Mouse (Mus musculus): Measurements from ENCODE around the gene C130050O18Rik. TPM values are rescaled to one million over a fixed set of nuclear protein-coding genes. Genes with fewer than 3 reads are reported as not detected.

Gene C130050O18Rik
- polyA plus RNA-seq, 1 experiment from 2014 or later = 0.18 TPM

DNA sequence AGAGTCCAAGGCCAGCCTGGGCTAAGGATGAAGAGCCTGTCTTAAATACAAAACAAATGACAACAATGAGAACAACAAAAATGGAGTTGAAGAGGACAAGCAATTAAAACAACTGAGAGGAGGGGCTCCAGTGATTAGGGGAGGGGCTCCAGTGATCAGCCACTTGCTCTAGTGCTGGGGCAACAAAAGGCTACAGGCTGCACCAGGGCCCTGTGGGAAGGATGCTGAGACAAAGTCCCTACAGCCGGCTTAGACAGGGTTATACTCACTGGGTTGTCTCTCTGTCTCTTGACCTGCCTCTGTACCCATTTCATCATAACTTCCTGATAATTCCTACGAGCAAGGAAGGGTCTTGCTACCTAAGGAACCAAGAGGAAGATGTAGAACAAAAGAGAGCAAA, 13.0 kb downstream of the C130050O18Rik start:
- Histone ChIP-seq H3K4me1 (peaks cover 26% of the 10 kb centered on the region), H3K9ac (no peak overlapping the region), H3K36me3 (replicated peaks) (no peaks in the 10 kb centered on the region), H3K27ac (peak overlapping the region; percentile 53), H3K4me3 (no peak overlapping the region), H3K27me3 (replicated peaks) (no peaks in the 10 kb centered on the region), H3K4me2 (no peak overlapping the region), H3K9me3 (no peaks in the 10 kb centered on the region)
- no peak for ATAC-seq (replicated peaks)
- 42% methylated on average over 2 of the region's 2 CpGs for WGBS

DNA sequence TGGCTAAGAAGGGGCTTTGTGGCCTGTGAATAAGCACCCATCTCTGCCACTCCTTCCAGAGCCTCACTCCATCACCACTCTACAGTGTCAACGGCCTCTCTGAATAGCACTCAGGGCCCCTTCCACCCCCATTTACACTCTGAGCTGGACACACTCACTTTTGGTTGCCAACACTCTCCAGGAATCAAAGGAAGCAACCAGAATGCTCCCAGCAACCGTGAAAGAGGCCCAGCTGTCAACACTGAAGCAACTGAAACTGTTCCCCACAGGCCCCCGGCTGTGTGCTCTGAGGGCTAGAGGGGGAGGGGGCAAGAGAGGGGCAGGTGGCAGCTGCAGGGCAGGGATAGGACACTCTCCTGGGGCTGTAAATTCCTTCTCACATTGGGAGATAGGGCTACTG, 13.6 kb downstream of the C130050O18Rik start:
- Histone ChIP-seq H3K27me3 (replicated peaks) (no peaks in the 10 kb centered on the region), H3K4me1 (peaks cover 29% of the 10 kb centered on the region), H3K27ac (peak overlapping the region; percentile 53), H3K9ac (no peak overlapping the region), H3K9me3 (no peaks in the 10 kb centered on the region), H3K4me3 (no peak overlapping the region), H3K36me3 (replicated peaks) (no peaks in the 10 kb centered on the region), H3K4me2 (no peak overlapping the region)
- WGBS = 12% methylated on average over 3 of the region's 3 CpGs
- peak; percentile 63 for ATAC-seq (replicated peaks)

DNA sequence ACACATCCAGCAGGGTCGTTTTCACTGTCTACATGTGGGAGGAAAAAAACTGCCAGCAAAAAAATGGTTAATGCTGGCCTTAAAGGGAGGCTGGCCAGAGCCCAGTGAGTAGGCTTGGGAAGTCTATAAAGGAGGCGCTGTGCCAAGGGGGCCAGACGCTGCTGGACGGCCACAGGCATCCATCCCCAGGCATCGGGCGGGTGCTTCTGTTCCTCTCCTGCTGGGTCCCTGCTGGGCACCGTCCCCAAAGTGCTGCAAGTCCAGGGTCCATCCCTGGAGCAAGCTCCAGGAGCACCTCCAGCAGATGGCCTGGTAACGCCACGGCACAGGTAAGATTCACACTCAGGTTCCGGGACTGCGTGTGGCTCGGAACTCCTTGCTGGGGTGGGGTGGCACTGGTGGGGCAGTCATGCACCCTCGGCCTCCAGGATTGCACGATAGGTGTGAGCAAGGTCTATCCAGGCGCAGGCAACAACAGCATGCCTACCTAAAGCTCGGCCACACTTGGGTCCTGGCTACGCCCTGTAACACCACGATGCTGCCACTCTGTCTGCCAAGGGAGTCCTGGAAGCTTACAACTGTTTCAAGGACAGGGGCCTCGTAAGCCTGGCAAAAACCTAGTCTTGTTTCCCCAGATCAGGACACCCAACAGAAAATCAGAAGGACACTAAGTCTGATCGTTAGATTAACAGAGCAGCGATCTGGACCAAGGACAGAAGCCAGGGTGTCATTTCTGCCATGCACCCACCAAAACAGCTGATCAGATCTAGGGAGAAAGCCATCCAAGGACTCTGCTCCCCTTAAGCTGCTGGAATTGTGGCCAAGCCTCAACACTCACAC, 18.2 kb downstream of the C130050O18Rik start, which contains the start of gene Gper1:
TSS of gene Gper1 (plus strand) at position 126 of the 840 bp plus-strand sequence.
- no peaks in the 10 kb centered on the region for H3K27me3 ChIP-seq (replicated peaks)
- H3K27ac ChIP-seq = peak within 1 kb of the TSS; percentile 49
- peak within 1 kb of the TSS; percentile 27 for H3K4me3 ChIP-seq
- peak within 1 kb of the TSS; percentile 19 for H3K9ac ChIP-seq
- H3K4me1 ChIP-seq = peaks cover 34% of the 10 kb centered on the region
- H3K4me2 ChIP-seq = peak within 1 kb of the TSS; percentile 30
- no peak for ATAC-seq (replicated peaks)
- no peaks in the 10 kb centered on the region for H3K36me3 ChIP-seq (replicated peaks)
- 44% methylated on average over 21 of the region's 21 CpGs for WGBS
- no peaks in the 10 kb centered on the region for H3K9me3 ChIP-seq

DNA sequence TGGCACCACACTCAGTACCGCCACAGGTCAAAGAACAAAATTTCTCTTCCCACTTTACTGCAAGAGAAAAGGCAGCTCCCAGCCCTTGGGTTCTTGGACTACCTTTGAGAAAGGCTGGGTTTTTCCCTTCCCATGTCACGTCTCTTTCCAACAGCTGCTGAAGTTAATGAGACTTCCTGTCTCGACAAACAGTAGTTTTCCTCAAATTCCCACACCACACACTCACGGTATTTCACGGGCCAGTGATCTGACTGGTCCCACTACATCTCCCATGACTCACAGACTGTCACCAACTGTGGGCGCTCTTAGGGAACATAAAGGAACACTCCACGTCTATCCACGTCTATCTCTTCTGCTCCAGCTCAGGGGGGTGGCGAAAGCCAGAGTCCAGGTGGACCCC, 20.1 kb downstream of the C130050O18Rik start:
- no peak overlapping the region for H3K4me2 ChIP-seq
- WGBS = 87% methylated on average over 9 of the region's 9 CpGs
- H3K4me3 ChIP-seq = no peak overlapping the region
- no peak overlapping the region for H3K9ac ChIP-seq
- no peaks in the 10 kb centered on the region for H3K9me3 ChIP-seq
- no peaks in the 10 kb centered on the region for H3K36me3 ChIP-seq (replicated peaks)
- no peaks in the 10 kb centered on the region for H3K27me3 ChIP-seq (replicated peaks)
- no peak for ATAC-seq (replicated peaks)
- peaks cover 33% of the 10 kb centered on the region; the same call in 1 of the 2 replicates for H3K4me1 ChIP-seq
- H3K27ac ChIP-seq = no peak overlapping the region

DNA sequence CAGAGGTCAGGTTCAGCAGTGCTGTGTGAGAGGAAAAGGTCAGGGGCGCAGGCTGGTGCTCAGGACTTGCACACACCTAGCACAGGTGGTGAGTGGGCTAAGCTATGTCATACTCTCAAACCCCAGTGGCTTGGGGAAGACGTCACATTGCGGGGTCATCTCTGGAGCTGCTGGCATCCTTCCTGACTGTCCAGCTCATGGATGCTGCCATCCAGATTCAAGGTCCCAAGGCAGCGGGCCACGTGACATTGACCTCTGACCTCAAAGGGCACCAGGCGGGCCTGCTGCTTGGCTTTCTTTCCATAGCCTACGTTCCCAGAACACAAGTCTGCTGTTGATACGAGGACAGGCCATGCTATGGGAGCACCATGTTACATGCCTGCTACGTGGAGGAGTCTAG, 21.9 kb downstream of the C130050O18Rik start:
- no peak for ATAC-seq (replicated peaks)
- Histone ChIP-seq H3K9ac (no peak overlapping the region), H3K4me2 (no peak overlapping the region), H3K27ac (no peak overlapping the region), H3K4me1 (peaks cover 39% of the 10 kb centered on the region), H3K36me3 (replicated peaks) (no peaks in the 10 kb centered on the region), H3K4me3 (no peak overlapping the region), H3K27me3 (replicated peaks) (no peaks in the 10 kb centered on the region), H3K9me3 (no peaks in the 10 kb centered on the region)
- 90% methylated on average over 9 of the region's 9 CpGs for WGBS

DNA sequence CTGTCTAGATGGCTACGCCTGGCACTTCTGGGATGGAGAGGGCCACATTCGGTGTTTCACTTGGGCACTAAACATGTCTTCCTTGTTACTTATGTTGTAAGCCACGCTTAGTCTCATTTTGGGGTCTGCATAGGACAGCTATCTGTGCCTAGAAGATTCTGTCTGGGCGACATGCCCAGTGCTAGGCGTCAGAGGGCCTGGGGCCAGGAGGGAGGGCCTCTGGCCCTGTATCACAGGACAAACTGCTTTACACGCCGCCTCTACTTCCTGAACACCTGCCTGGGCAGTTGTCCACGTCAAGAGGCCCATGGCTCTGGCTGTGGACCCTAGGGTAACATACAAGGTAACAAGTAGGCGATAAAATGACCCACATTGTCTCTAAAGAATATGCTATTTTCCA, 22.9 kb downstream of the C130050O18Rik start:
- Histone ChIP-seq H3K9ac (no peak overlapping the region), H3K4me2 (no peak overlapping the region), H3K27me3 (replicated peaks) (no peaks in the 10 kb centered on the region), H3K36me3 (replicated peaks) (no peaks in the 10 kb centered on the region), H3K4me3 (no peak overlapping the region), H3K9me3 (no peaks in the 10 kb centered on the region), H3K4me1 (peaks cover 33% of the 10 kb centered on the region), H3K27ac (no peak overlapping the region)
- 82% methylated on average over 9 of the region's 9 CpGs for WGBS
- no peak for ATAC-seq (replicated peaks)

DNA sequence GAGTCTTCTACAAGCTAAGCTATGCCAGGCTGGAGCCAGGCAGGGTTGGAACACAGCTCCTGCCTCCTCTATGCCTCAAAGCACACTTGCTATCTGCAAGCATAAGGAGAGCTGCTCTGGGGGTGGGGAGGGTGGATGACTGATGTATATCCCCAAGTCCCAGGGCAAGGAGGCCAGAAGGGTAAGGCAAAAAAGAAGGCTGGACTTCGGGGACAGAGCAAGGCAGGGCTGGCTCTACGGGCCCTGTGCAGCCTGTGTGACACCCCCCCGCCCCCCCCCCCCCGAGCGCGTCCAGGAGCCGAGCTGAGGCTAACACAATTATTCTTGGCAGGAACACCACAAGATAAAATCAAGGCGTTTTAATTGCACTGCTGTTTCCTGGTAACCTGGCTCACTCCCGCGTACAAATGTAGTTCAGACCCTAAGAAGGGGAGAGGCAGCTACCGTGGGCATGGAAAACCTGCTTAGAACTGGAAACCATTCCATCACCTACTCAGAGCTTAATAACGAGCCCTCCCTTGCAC, 24.8 kb downstream of the C130050O18Rik start:
- ATAC-seq (replicated peaks) = no peak
- 28% methylated on average over 12 of the region's 12 CpGs for WGBS
- Histone ChIP-seq H3K27me3 (replicated peaks) (no peaks in the 10 kb centered on the region), H3K9ac (no peak overlapping the region), H3K4me1 (peaks cover 33% of the 10 kb centered on the region), H3K27ac (peak overlapping the region; percentile 42), H3K4me3 (no peak overlapping the region), H3K4me2 (no peak overlapping the region), H3K9me3 (no peaks in the 10 kb centered on the region), H3K36me3 (replicated peaks) (no peaks in the 10 kb centered on the region)

DNA sequence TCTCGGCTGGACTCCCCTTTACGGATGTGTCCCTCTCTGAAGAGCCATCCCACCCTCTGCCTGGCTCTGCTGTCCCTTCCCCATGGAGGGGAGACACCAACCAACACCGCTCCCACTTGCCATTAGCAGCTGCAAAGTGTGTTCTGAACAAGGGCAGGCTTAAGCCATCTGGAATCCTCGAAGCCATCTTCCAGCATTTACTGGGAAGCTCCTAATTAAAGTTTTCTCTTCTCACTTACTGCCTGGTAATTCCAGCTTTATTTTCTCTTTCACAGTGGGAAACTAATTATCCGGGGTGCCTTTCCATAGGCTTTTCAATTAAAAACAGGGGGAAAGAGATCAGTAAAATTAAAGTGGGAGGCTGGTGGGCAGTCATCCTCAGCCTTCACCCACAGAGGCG, 27.3 kb downstream of the C130050O18Rik start:
- no peak for ATAC-seq (replicated peaks)
- no peaks in the 10 kb centered on the region for H3K27me3 ChIP-seq (replicated peaks)
- no peaks in the 10 kb centered on the region for H3K9me3 ChIP-seq
- no peaks in the 10 kb centered on the region for H3K36me3 ChIP-seq (replicated peaks)
- no peak overlapping the region for H3K4me3 ChIP-seq
- H3K4me1 ChIP-seq = peaks cover 45% of the 10 kb centered on the region
- no peak overlapping the region for H3K4me2 ChIP-seq
- H3K9ac ChIP-seq = no peak overlapping the region
- WGBS = 37% methylated on average over 6 of the region's 6 CpGs
- H3K27ac ChIP-seq = 0 out of 2 replicates have a peak overlapping the region, but pooled peaks have one; percentile 1

DNA sequence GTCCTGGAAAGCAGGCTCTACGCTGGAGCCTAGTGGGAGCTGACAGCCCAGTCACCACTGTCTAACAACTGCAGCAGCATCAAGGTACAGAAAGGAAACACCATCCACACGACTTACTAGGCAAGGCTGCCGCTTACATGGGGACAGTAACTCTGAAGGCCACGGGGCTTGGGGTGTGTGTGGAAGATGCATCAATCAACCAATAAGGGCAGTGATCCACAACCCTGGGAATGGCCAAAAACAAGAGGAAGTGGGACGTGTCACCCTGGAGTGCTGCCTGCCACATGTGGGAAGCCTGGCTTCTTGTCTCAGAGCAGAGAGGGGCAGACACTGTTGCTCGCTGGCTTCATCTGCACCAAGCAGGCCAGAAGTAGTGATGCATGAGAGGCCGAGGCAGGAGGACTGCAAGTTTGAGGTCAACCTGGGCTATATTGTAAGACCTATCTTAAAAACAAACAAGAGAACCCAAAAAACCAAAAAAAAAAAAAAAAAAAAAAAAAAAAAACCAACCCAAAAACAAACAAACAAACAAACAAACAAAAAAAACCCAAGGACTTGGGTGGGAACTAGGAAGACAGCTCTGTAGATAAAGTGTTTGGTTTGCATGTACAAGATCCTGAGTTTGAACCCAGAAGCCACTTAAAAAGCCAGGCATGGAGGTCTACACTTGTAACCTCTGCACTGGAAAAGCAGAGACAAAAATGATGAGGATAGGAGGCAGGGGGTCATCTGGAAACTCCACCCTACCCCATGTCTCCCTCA, 27.8 kb downstream of the C130050O18Rik start:
- Histone ChIP-seq H3K27ac (0 out of 2 replicates have a peak overlapping the region, but pooled peaks have one; percentile 1), H3K36me3 (replicated peaks) (no peaks in the 10 kb centered on the region), H3K4me3 (no peak overlapping the region), H3K9me3 (no peaks in the 10 kb centered on the region), H3K9ac (no peak overlapping the region), H3K4me2 (no peak overlapping the region), H3K27me3 (replicated peaks) (no peaks in the 10 kb centered on the region), H3K4me1 (peaks cover 46% of the 10 kb centered on the region)
- WGBS = 53% methylated on average over 7 of the region's 7 CpGs
- no peak for ATAC-seq (replicated peaks)

DNA sequence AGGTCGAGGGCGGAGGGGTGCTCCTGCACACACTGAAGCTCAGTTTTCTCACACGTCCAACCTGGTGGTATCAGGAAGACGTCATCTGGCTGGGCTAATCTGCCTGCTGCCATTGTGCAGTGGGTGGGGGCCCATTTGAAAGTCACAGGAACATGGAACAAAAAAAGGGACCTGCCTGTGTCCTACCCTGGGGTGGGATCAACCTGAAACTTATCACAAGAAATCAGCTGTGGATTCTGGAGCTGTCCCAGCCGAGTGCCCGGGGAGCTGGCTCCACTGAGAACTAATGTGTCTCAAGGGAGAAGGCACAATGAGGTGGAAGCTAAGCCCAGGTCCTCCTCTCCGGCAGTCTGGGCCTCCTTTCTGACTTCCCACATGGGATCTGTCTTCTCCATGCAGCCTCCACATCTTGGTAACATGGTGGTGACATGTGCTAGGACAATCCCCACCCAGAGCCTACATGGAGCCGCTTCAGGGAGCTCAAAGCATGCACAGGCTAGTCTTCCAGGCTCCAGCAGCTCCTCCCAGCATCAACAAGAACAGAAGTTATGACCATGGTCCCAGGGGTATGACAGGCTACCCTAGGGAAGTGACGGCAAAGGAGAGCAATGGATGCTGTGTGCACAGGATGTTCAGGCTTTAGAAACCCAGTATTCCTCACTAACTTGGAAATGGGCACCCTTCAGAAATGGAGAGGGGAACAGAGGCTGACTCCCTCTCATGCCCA, 28.9 kb downstream of the C130050O18Rik start:
- Histone ChIP-seq H3K4me3 (no peak overlapping the region), H3K4me2 (no peak overlapping the region), H3K9me3 (no peaks in the 10 kb centered on the region), H3K27ac (peak overlapping the region; percentile 68), H3K4me1 (peaks cover 48% of the 10 kb centered on the region), H3K27me3 (replicated peaks) (no peaks in the 10 kb centered on the region), H3K36me3 (replicated peaks) (no peaks in the 10 kb centered on the region), H3K9ac (no peak overlapping the region)
- no peak for ATAC-seq (replicated peaks)
- WGBS = 81% methylated on average over 9 of the region's 9 CpGs

DNA sequence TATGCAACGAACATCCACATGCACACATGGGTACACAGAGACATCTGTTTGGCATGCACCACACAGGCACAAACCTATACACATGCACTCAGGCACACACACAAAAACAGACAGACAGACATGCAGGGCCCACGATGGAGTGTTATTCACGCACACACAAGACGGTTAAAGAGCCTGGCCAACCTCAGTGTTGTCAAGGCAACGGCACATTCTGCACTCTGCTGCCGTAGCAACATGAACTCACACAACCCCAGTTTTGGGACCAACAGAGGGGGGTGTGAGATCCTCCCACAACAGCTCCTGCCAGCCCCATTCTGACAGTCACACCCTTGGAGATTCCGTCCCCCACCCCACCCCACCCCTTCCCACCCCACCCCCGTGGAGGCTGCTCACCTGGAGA, 29.9 kb downstream of the C130050O18Rik start:
- Histone ChIP-seq H3K9ac (no peak overlapping the region), H3K27me3 (replicated peaks) (no peaks in the 10 kb centered on the region), H3K27ac (peak overlapping the region; percentile 68), H3K4me3 (no peak overlapping the region), H3K4me1 (peaks cover 38% of the 10 kb centered on the region), H3K9me3 (no peaks in the 10 kb centered on the region), H3K4me2 (no peak overlapping the region), H3K36me3 (replicated peaks) (no peaks in the 10 kb centered on the region)
- peak; percentile 74 for ATAC-seq (replicated peaks)
- WGBS = 14% methylated on average over 8 of the region's 8 CpGs

DNA sequence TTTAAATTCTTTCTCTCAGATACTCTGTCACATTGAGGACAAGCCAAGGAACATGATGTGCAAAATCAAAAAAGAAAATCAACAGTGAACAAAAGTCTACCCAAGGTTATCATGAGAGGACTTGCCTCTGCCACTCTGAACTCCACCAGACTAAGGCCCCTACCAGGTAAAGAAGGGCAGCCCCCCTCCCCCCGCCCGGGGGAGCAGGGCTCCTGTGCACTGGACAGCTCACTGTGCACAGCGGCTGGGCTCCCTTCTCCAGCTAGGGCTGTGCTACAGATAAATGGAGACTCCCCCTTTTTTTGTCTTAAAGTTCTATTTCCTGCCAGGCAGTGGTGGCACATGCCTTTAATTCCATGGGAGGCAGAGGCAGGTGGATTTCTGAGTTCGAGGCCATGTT, 32.7 kb downstream of the C130050O18Rik start:
- Histone ChIP-seq H3K9me3 (no peaks in the 10 kb centered on the region), H3K27me3 (replicated peaks) (no peaks in the 10 kb centered on the region), H3K27ac (no peak overlapping the region), H3K36me3 (replicated peaks) (no peaks in the 10 kb centered on the region), H3K9ac (no peak overlapping the region), H3K4me1 (peaks cover 29% of the 10 kb centered on the region), H3K4me2 (no peak overlapping the region), H3K4me3 (no peak overlapping the region)
- 95% methylated on average over 4 of the region's 4 CpGs for WGBS
- ATAC-seq (replicated peaks) = no peak

Data from midbrain, embryonic 15.5 days (tissue).